Mouse (Mus musculus): ENCODE measurements around the gene Tnp1.

Tnp1 gene

GRCm38 (mm10) chr1:73006847-73007246 is 8.9 kb downstream of the Tnp1 start:
- no peak for DNase-seq (ENCODE audit: low spot score in 2 of 2)

GRCm38 (mm10) chr1:73004890-73005289 is 10.8 kb downstream of the Tnp1 start:
- no peak for DNase-seq (ENCODE audit: low spot score in 2 of 2)

- no peak for DNase-seq (ENCODE audit: low spot score in 2 of 2)
These were observed 13.1 kb downstream of the Tnp1 start for GRCm38 (mm10) chr1:73002637-73003036.

- DNase-seq (ENCODE audit: low spot score in 2 of 2): no peak
These were observed 13.7 kb downstream of the Tnp1 start for GRCm38 (mm10) chr1:73001961-73002360.

GRCm38 (mm10) chr1:72994751-72995528 is 20.8 kb downstream of the Tnp1 start:
- no peak for DNase-seq (ENCODE audit: low spot score in 2 of 2)

GRCm38 (mm10) chr1:72992944-72993464 is 22.7 kb downstream of the Tnp1 start:
- DNase-seq (ENCODE audit: low spot score in 2 of 2): no peak

- DNase-seq (ENCODE audit: low spot score in 2 of 2): no peak
These were observed 23.5 kb downstream of the Tnp1 start for GRCm38 (mm10) chr1:72992209-72992608.

GRCm38 (mm10) chr1:72988904-72989303 is 26.8 kb downstream of the Tnp1 start:
- no peak for DNase-seq (ENCODE audit: low spot score in 2 of 2)

- DNase-seq (ENCODE audit: low spot score in 2 of 2): no peak
These were observed 29.0 kb downstream of the Tnp1 start for GRCm38 (mm10) chr1:72986715-72987114.

GRCm38 (mm10) chr1:72978956-72979355 is 36.8 kb downstream of the Tnp1 start:
- no peak for DNase-seq (ENCODE audit: low spot score in 2 of 2)

GRCm38 (mm10) chr1:72974226-72974625 is 41.5 kb downstream of the Tnp1 start:
- DNase-seq (ENCODE audit: low spot score in 2 of 2): no peak

GRCm38 (mm10) chr1:72970461-72970860 is 45.2 kb downstream of the Tnp1 start:
- DNase-seq (ENCODE audit: low spot score in 2 of 2): no peak

- DNase-seq (ENCODE audit: low spot score in 2 of 2): no peak
These were observed 46.4 kb downstream of the Tnp1 start for GRCm38 (mm10) chr1:72969113-72969812.

- DNase-seq (ENCODE audit: low spot score in 2 of 2): no peak
These were observed 49.3 kb downstream of the Tnp1 start for GRCm38 (mm10) chr1:72966423-72966822.
